Comparison of ENCODE assay signal across 8 mouse cellular contexts in the genomic region with DNA sequence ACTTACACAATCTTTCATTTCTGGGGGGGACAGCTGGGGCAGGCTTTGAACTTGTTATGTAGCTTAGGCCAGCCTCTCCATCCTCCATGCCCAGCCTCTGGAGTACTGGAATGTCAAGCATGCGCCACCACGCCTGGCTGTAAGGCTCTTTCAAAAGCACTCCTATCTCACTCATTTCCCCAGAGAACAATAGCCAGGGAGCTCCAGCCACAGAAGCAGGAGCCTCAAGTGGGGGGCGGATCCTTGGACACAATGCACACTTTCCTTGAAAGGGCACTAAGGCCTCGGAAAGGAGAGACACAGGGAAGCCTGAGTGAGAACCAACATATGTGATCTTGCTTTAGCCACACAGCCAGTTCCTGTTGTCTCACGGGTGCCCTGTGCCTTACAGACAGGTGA.
A peak's percentile ranks its signal among the peaks of the same experiment; 100 is the strongest.
DNase-seq lines count a peak whose midpoint lies in the region; ATAC-seq lines count a peak whose summit lies in the region.

No protein-coding gene starts in this region.

- H3K9ac ChIP-seq in hindbrain, embryonic 13.5 days: no peak overlapping the region

- H3K27me3 ChIP-seq in hindbrain, embryonic 13.5 days: 0 out of 2 replicates have a peak, but pooled peaks cover 2% of the 10 kb centered on the region

- no peak for ATAC-seq in hindbrain, embryonic 13.5 days (ENCODE audit: low FRiP score)

- H3K4me1 ChIP-seq in hindbrain, embryonic 13.5 days (replicated peaks): peaks cover 50% of the 10 kb centered on the region

- H3K4me3 ChIP-seq in hindbrain, embryonic 13.5 days: no peak overlapping the region

- H3K36me3 ChIP-seq in hindbrain, embryonic 13.5 days: no peaks in the 10 kb centered on the region

- DNase-seq in adrenal gland, postnatal 10 days: peak; percentile 20
- no peak for DNase-seq in adrenal gland, adult 8-10 months
- DNase-seq in WW6 (ENCODE audit: low read depth, low spot score): peak; percentile 83
- DNase-seq in lung, postnatal 36 days: peak; percentile 87
- no peak for DNase-seq in thymus, postnatal 14 days
- no peak for DNase-seq in urinary bladder, postnatal 36 days (ENCODE audit: low spot score in 2 of 2)
- DNase-seq in ovary, postnatal 10 days (ENCODE audit: low spot score): no peak

- H3K4me2 ChIP-seq in hindbrain, embryonic 13.5 days: no peak overlapping the region

- WGBS in hindbrain, embryonic 13.5 days: 4% methylated on average over 5 of the region's 5 CpGs

- no peaks in the 10 kb centered on the region for H3K9me3 ChIP-seq in hindbrain, embryonic 13.5 days

- peak overlapping the region; percentile 48 for H3K27ac ChIP-seq in hindbrain, embryonic 13.5 days

Comparison
In these comparisons a context has a peak if more than half of its experiments do, and no peak if none do; other contexts are left out.
1. DNase-seq: peak in adrenal gland, postnatal 10 days (single experiment), WW6 (single experiment) and lung, postnatal 36 days (single experiment); none in adrenal gland, adult 8-10 months (single experiment), thymus, postnatal 14 days (single experiment), urinary bladder, postnatal 36 days (0 of 2) and ovary, postnatal 10 days (single experiment).